Mouse (Mus musculus) spleen, adult 2 months (tissue): ENCODE data around the gene Wnt5b.

ENCODE experiments used
- CTCF ChIP-seq: fragments of 200-500 bp; IDR thresholded peaks from 2 replicates; pipeline ENCODE4 v1.5.1; 2011; ENCODE audit warnings: mild to moderate bottlenecking, inconsistent platforms; ENCODE audit not compliant: insufficient read depth, insufficient read length, insufficient replicate concordance; ENCODE audit errors: extremely low read depth
- POLR2A ChIP-seq: fragments of 200-500 bp; IDR thresholded peaks from 2 replicates; pipeline ENCODE4 v1.6.1; 2011; ENCODE audit warnings: low read depth, low read length, inconsistent platforms

- TF ChIP-seq CTCF (no peak), POLR2A (no peak)
These were observed 30.7 kb downstream of the Wnt5b start for GRCm38 (mm10) chr6:119513452-119513851.
